Mouse (Mus musculus): ENCODE data around the gene Rnf212b.

DNA sequence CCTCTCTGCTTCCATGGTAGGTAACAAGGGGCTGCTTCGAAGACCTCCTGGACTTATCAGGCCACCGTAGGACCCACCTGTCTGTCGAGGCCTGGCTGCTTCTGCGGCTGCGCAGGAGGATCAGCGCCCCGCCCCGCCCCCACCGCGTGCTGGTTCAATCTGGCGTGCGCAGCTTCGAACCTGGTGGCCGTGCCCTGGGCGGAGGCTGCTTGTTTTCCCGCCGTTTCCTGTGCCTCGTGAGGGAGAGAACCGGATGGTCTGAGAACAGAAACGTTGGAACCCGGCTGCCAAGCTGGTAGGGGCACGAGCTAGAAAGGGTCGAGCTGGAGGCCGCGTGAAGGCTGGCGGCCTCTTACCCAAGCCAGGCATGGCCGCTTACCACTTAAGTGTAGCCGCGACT is at the start of gene Rnf212b:
- TF ChIP-seq CTCF (IDR thresholded peaks at IDR 0.05; ENCODE audit: control insufficient read depth, insufficient read depth, low read length) (no peak), POLR2A (IDR thresholded peaks at IDR 0.05; ENCODE audit: borderline replicate concordance, control insufficient read depth, low read depth, low read length) (no peak)

Data from bone marrow, adult 2 months (tissue).